Mouse (Mus musculus) sigmoid colon, adult 10 weeks (tissue): ENCODE measurements around the gene Ubap1l. TPM values are rescaled to one million over a fixed set of nuclear protein-coding genes. Genes with fewer than 3 reads are reported as not detected.

Experiments used
- polyA plus RNA-seq: library from polyadenylated mRNA; stranded (reverse); fragments of 350-450 nt; fragmentation: Illumina TruSeq; extraction: RNeasy Lipid Tissue Mini Kit (QIAGEN cat#74804); gene quantifications from one replicate; pipeline ENCODE4 v1.2.3, GENCODE M21; 2014; ENCODE audit warnings: low read depth, low replicate concordance

Gene Ubap1l
- polyA plus RNA-seq, result not detected

GRCm38 (mm10) chr9:65360641-65361448, at the start of gene Ubap1l:
Gene Ubap1l, plus strand, starts transcription at chr9:65361041.

GRCm38 (mm10) chr9:65345854-65346475, 14.9 kb upstream of the Ubap1l start, which contains the start of gene Pdcd7:
Gene Pdcd7, plus strand, starts transcription at chr9:65346104.

GRCm38 (mm10) chr9:65391613-65391964, 30.7 kb downstream of the Ubap1l start, which contains the start of gene Kbtbd13:
Gene Kbtbd13, minus strand, starts transcription at chr9:65391652.

GRCm38 (mm10) chr9:65398279-65398678, 37.4 kb downstream of the Ubap1l start, which contains the start of gene Rasl12:
Gene Rasl12, plus strand, starts transcription at chr9:65398506.

GRCm38 (mm10) chr9:65422760-65423501, 62.1 kb downstream of the Ubap1l start, which contains the start of gene Slc51b:
Gene Slc51b, minus strand, starts transcription at chr9:65422955.

Other genes with a start within 250 kb of the Ubap1l start
- gene Igdcc3, start 219.9 kb upstream of the Ubap1l start, polyA plus RNA-seq, result not detected
- gene Parp16, start 165.7 kb upstream of the Ubap1l start, polyA plus RNA-seq, result 8.5 TPM
- 7.9 TPM for gene Cilp, start 95.9 kb upstream of the Ubap1l start, polyA plus RNA-seq
- 98.3 TPM for gene Clpx, start 66.8 kb upstream of the Ubap1l start, polyA plus RNA-seq
- gene Pdcd7, start 14.9 kb upstream of the Ubap1l start, polyA plus RNA-seq, result 11.3 TPM
- 0.28 TPM for gene Kbtbd13, start 30.6 kb downstream of the Ubap1l start, polyA plus RNA-seq
- 2.4 TPM for gene Rasl12, start 37.5 kb downstream of the Ubap1l start, polyA plus RNA-seq
- 25.8 TPM for gene Slc51b, start 61.9 kb downstream of the Ubap1l start, polyA plus RNA-seq
- 27.8 TPM for gene Mtfmt, start 74.7 kb downstream of the Ubap1l start, polyA plus RNA-seq
- 103 TPM for gene Spg21, start 99.9 kb downstream of the Ubap1l start, polyA plus RNA-seq
- not detected for gene Ankdd1a, start 159.2 kb downstream of the Ubap1l start, polyA plus RNA-seq
- gene Plekho2, start 219.0 kb downstream of the Ubap1l start, polyA plus RNA-seq, result 0.66 TPM
- 1.2 TPM for gene Pif1, start 226.1 kb downstream of the Ubap1l start, polyA plus RNA-seq